Mouse (Mus musculus): Measurements from ENCODE around the gene Pts. TPM values are rescaled to one million over a fixed set of nuclear protein-coding genes. Genes with fewer than 3 reads are reported as not detected.

Pts gene
- polyA plus RNA-seq, 1 experiment from 2014 or later: 124 TPM

- WGBS: 91% methylated on average over 2 of the region's 2 CpGs
- no peak for ATAC-seq
- no peaks in the 10 kb centered on the region for H3K36me3 ChIP-seq (ENCODE audit: control insufficient read depth, insufficient read depth, low read length)
- no peak overlapping the region for H3K4me2 ChIP-seq (ENCODE audit: low read length)
- no peak overlapping the region for H3K4me3 ChIP-seq (ENCODE audit: low read depth, low read length)
- H3K9ac ChIP-seq (ENCODE audit: low read depth, low read length): no peak overlapping the region
- no peak overlapping the region for H3K27ac ChIP-seq (ENCODE audit: low read length)
- no peaks in the 10 kb centered on the region for H3K27me3 ChIP-seq (ENCODE audit: control insufficient read depth, insufficient read depth, low read depth, low read length)
- no peaks in the 10 kb centered on the region for H3K9me3 ChIP-seq (replicated peaks; ENCODE audit: control insufficient read depth, low read length, poor library complexity, severe bottlenecking)
- peaks cover 9% of the 10 kb centered on the region for H3K4me1 ChIP-seq (ENCODE audit: control insufficient read depth, insufficient read depth, low read length)
Measured at GRCm38 (mm10) chr9:50491531-50492045, 36.9 kb downstream of the Pts start.

- H3K9me3 ChIP-seq (replicated peaks; ENCODE audit: control insufficient read depth, low read length, poor library complexity, severe bottlenecking): no peaks in the 10 kb centered on the region
- H3K36me3 ChIP-seq (ENCODE audit: control insufficient read depth, insufficient read depth, low read length): no peaks in the 10 kb centered on the region
- H3K4me2 ChIP-seq (ENCODE audit: low read length): no peak overlapping the region
- H3K4me3 ChIP-seq (ENCODE audit: low read depth, low read length): no peak overlapping the region
- no peaks in the 10 kb centered on the region for H3K27me3 ChIP-seq (ENCODE audit: control insufficient read depth, insufficient read depth, low read depth, low read length)
- ATAC-seq: no peak
- peaks cover 3% of the 10 kb centered on the region for H3K4me1 ChIP-seq (ENCODE audit: control insufficient read depth, insufficient read depth, low read length)
- H3K27ac ChIP-seq (ENCODE audit: low read length): no peak overlapping the region
- no peak overlapping the region for H3K9ac ChIP-seq (ENCODE audit: low read depth, low read length)
Measured at GRCm38 (mm10) chr9:50490836-50491235, 37.7 kb downstream of the Pts start.

- Histone ChIP-seq H3K4me3 (ENCODE audit: low read depth, low read length) (no peak overlapping the region), H3K4me1 (ENCODE audit: control insufficient read depth, insufficient read depth, low read length) (peaks cover 8% of the 10 kb centered on the region), H3K36me3 (ENCODE audit: control insufficient read depth, insufficient read depth, low read length) (no peaks in the 10 kb centered on the region), H3K27ac (ENCODE audit: low read length) (no peak overlapping the region), H3K27me3 (ENCODE audit: control insufficient read depth, insufficient read depth, low read depth, low read length) (no peaks in the 10 kb centered on the region), H3K9ac (ENCODE audit: low read depth, low read length) (no peak overlapping the region), H3K9me3 (replicated peaks; ENCODE audit: control insufficient read depth, low read length, poor library complexity, severe bottlenecking) (no peaks in the 10 kb centered on the region), H3K4me2 (ENCODE audit: low read length) (peak overlapping the region; percentile 37)
- ATAC-seq: no peak
- 5% methylated on average over 10 of the region's 10 CpGs for WGBS
Measured at GRCm38 (mm10) chr9:50485521-50485920, 43.0 kb downstream of the Pts start.

GRCm38 (mm10) chr9:50482743-50483142 lies 45.8 kb downstream of the Pts start:
- WGBS: 91% methylated on average over 8 of the region's 8 CpGs
- no peak for ATAC-seq
- Histone ChIP-seq H3K27me3 (ENCODE audit: control insufficient read depth, insufficient read depth, low read depth, low read length) (no peaks in the 10 kb centered on the region), H3K4me2 (ENCODE audit: low read length) (no peak overlapping the region), H3K36me3 (ENCODE audit: control insufficient read depth, insufficient read depth, low read length) (no peaks in the 10 kb centered on the region), H3K4me3 (ENCODE audit: low read depth, low read length) (no peak overlapping the region), H3K9ac (ENCODE audit: low read depth, low read length) (no peak overlapping the region), H3K27ac (ENCODE audit: low read length) (no peak overlapping the region), H3K9me3 (replicated peaks; ENCODE audit: control insufficient read depth, low read length, poor library complexity, severe bottlenecking) (no peaks in the 10 kb centered on the region), H3K4me1 (ENCODE audit: control insufficient read depth, insufficient read depth, low read length) (peaks cover 8% of the 10 kb centered on the region)

DNA sequence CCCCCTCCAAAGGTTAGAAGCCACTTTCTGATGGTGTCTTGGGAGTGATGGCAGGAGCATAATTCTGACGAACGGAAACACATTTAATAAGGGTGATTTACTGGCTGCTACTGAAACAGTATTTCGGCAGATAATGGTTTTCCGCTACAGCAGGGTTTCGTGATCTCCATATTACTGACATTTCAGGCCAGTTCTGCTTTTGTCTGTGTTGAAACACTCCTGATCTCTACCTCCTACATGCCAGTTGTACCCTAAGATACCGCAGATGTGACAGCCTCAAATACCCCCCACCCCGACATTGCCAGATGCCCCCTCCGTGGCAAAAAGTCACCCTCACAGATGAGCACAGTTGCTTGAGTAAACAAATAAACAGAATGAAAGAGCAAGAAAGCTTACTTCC lies 49.0 kb downstream of the Pts start:
- no peak overlapping the region for H3K4me3 ChIP-seq (ENCODE audit: low read depth, low read length)
- H3K4me1 ChIP-seq (ENCODE audit: control insufficient read depth, insufficient read depth, low read length): no peaks in the 10 kb centered on the region
- no peaks in the 10 kb centered on the region for H3K36me3 ChIP-seq (ENCODE audit: control insufficient read depth, insufficient read depth, low read length)
- no peak overlapping the region for H3K9ac ChIP-seq (ENCODE audit: low read depth, low read length)
- H3K4me2 ChIP-seq (ENCODE audit: low read length): no peak overlapping the region
- no peak for ATAC-seq
- 29% methylated on average over 8 of the region's 8 CpGs for WGBS
- H3K27me3 ChIP-seq (ENCODE audit: control insufficient read depth, insufficient read depth, low read depth, low read length): no peaks in the 10 kb centered on the region
- H3K27ac ChIP-seq (ENCODE audit: low read length): no peak overlapping the region
- no peaks in the 10 kb centered on the region for H3K9me3 ChIP-seq (replicated peaks; ENCODE audit: control insufficient read depth, low read length, poor library complexity, severe bottlenecking)

DNA sequence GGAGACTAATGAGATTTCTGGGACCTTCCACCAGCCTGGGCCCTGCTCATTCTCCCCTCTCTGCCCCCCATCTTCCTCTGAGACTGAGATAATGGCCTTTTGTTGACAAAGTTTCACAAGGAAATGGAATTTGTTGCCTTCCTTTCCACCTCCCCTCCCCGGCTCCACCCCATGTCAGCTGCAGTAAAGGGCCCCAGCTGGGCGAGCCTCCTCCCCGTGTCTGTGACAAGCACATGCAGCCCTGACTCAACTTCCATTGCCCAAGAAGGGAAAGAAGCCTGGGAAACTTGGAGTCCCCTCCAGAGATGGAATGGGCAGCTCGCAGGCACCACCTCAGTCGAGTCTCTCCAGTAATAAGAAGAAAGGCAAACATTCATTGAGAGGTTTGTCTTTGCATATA lies 49.7 kb downstream of the Pts start:
- 5% methylated on average over 5 of the region's 5 CpGs for WGBS
- no peaks in the 10 kb centered on the region for H3K36me3 ChIP-seq (ENCODE audit: control insufficient read depth, insufficient read depth, low read length)

GRCm38 (mm10) chr9:50477270-50477669 lies 51.3 kb downstream of the Pts start:
- WGBS: 93% methylated on average over 9 of the region's 9 CpGs
- no peak overlapping the region for H3K4me2 ChIP-seq (ENCODE audit: low read length)
- H3K4me3 ChIP-seq (ENCODE audit: low read depth, low read length): no peak overlapping the region
- ATAC-seq: no peak
- no peak overlapping the region for H3K27ac ChIP-seq (ENCODE audit: low read length)
- H3K9ac ChIP-seq (ENCODE audit: low read depth, low read length): no peak overlapping the region
- no peaks in the 10 kb centered on the region for H3K36me3 ChIP-seq (ENCODE audit: control insufficient read depth, insufficient read depth, low read length)
- H3K27me3 ChIP-seq (ENCODE audit: control insufficient read depth, insufficient read depth, low read depth, low read length): no peaks in the 10 kb centered on the region
- H3K9me3 ChIP-seq (replicated peaks; ENCODE audit: control insufficient read depth, low read length, poor library complexity, severe bottlenecking): no peaks in the 10 kb centered on the region
- no peaks in the 10 kb centered on the region for H3K4me1 ChIP-seq (ENCODE audit: control insufficient read depth, insufficient read depth, low read length)

More for the DNA sequence above, 49.7 kb downstream of the Pts start:
- H3K4me3 ChIP-seq (ENCODE audit: low read depth, low read length): no peak overlapping the region
- no peak overlapping the region for H3K4me2 ChIP-seq (ENCODE audit: low read length)
- no peaks in the 10 kb centered on the region for H3K27me3 ChIP-seq (ENCODE audit: control insufficient read depth, insufficient read depth, low read depth, low read length)
- no peak overlapping the region for H3K27ac ChIP-seq (ENCODE audit: low read length)
- H3K9ac ChIP-seq (ENCODE audit: low read depth, low read length): no peak overlapping the region
- H3K4me1 ChIP-seq (ENCODE audit: control insufficient read depth, insufficient read depth, low read length): no peaks in the 10 kb centered on the region
- no peaks in the 10 kb centered on the region for H3K9me3 ChIP-seq (replicated peaks; ENCODE audit: control insufficient read depth, low read length, poor library complexity, severe bottlenecking)
- ATAC-seq: no peak

DNA sequence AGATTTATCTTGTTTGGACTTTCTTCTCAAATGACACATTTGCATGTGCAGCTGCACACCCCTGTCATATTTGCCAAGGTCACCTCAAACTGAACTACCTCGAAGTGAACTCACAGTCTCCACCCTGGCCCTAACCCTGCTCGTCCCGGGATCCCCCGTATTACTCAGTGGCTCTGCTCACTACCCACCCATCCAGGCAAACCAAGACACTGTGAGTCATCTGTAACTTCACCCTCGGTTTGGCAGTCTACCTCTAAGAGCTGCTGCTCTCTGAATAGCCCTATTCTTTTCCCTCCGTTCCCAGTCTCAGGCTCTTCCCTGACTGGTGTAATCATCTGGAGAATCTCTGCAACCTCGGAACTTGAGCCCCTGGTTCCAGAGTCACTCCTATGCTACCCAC lies 51.9 kb downstream of the Pts start:
- Histone ChIP-seq H3K27ac (ENCODE audit: low read length) (no peak overlapping the region), H3K9ac (ENCODE audit: low read depth, low read length) (no peak overlapping the region), H3K4me2 (ENCODE audit: low read length) (no peak overlapping the region), H3K4me1 (ENCODE audit: control insufficient read depth, insufficient read depth, low read length) (no peaks in the 10 kb centered on the region), H3K27me3 (ENCODE audit: control insufficient read depth, insufficient read depth, low read depth, low read length) (no peaks in the 10 kb centered on the region), H3K9me3 (replicated peaks; ENCODE audit: control insufficient read depth, low read length, poor library complexity, severe bottlenecking) (no peaks in the 10 kb centered on the region), H3K4me3 (ENCODE audit: low read depth, low read length) (no peak overlapping the region), H3K36me3 (ENCODE audit: control insufficient read depth, insufficient read depth, low read length) (no peaks in the 10 kb centered on the region)
- WGBS: 68% methylated on average over 7 of the region's 7 CpGs
- ATAC-seq: no peak

GRCm38 (mm10) chr9:50475745-50476144 lies 52.8 kb downstream of the Pts start:
- no peak overlapping the region for H3K9ac ChIP-seq (ENCODE audit: low read depth, low read length)
- no peak for ATAC-seq
- no peak overlapping the region for H3K4me3 ChIP-seq (ENCODE audit: low read depth, low read length)
- no peaks in the 10 kb centered on the region for H3K9me3 ChIP-seq (replicated peaks; ENCODE audit: control insufficient read depth, low read length, poor library complexity, severe bottlenecking)
- H3K27me3 ChIP-seq (ENCODE audit: control insufficient read depth, insufficient read depth, low read depth, low read length): no peaks in the 10 kb centered on the region
- no peaks in the 10 kb centered on the region for H3K4me1 ChIP-seq (ENCODE audit: control insufficient read depth, insufficient read depth, low read length)
- 53% methylated on average over 8 of the region's 8 CpGs for WGBS
- no peak overlapping the region for H3K27ac ChIP-seq (ENCODE audit: low read length)
- H3K36me3 ChIP-seq (ENCODE audit: control insufficient read depth, insufficient read depth, low read length): no peaks in the 10 kb centered on the region
- H3K4me2 ChIP-seq (ENCODE audit: low read length): no peak overlapping the region
